14 mouse cellular contexts compared by ENCODE assay signal in the genomic region with DNA sequence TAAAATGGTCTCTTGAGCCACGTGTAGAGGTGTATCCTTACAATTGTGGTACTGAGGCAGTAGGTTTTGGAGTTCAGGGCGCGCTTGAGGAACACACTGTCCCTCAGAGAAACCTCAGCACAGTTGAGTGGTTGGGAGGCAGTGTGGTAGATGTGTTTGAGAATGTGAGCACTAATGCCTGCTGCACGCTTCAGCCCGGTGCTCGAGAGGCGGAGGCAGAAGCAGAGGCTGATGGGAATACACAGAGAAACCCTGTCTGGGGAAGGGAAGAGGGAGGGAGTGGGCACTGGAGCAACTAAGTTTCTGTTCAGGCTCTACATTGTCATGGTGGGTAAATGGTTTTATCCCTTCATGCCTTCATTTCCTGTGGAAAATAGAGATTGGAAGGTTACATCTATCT.
"Had no signal": no experiment of that assay in that cellular context is flagged by ENCODE, and none has a peak within 500 bp of the region (broad histone marks: within the 10 kb centered on the region; RNA-seq: fewer than 3 reads in every experiment).

No protein-coding gene starts in this region.

- H3K9me3 ChIP-seq: midbrain, embryonic 10.5 days; midbrain, embryonic 13.5 days; midbrain, embryonic 15.5 days; neural tube, embryonic 12.5 days; stomach, embryonic 15.5 days had no signal

- ATAC-seq: midbrain, embryonic 13.5 days; midbrain, embryonic 15.5 days had no signal

- H3K4me2 ChIP-seq: lung, embryonic 14.5 days; midbrain, embryonic 13.5 days; midbrain, embryonic 15.5 days; neural tube, embryonic 12.5 days; stomach, embryonic 15.5 days had no signal

- H3K9ac ChIP-seq: lung, embryonic 14.5 days; midbrain, embryonic 13.5 days; midbrain, embryonic 15.5 days; neural tube, embryonic 12.5 days; stomach, embryonic 15.5 days had no signal

- H3K27ac ChIP-seq: midbrain, embryonic 10.5 days; midbrain, embryonic 13.5 days; midbrain, embryonic 15.5 days; neural tube, embryonic 12.5 days; stomach, embryonic 15.5 days; stomach, postnatal 0 days had no signal

- H3K36me3 ChIP-seq: midbrain, embryonic 13.5 days; midbrain, embryonic 15.5 days; neural tube, embryonic 12.5 days had no signal

- H3K27me3 ChIP-seq: midbrain, embryonic 13.5 days; midbrain, embryonic 15.5 days; neural tube, embryonic 12.5 days; stomach, embryonic 15.5 days had no signal

- DNase-seq: lung, adult 18-20 months; lung, embryonic 14.5 days; lung, postnatal 10 days; lung, postnatal 4 days; right cerebral cortex, postnatal 14 days; thymus, adult 2 months; thymus, postnatal 25 days; thymus, postnatal 4 days had no signal

- H3K4me3 ChIP-seq: midbrain, embryonic 10.5 days; midbrain, embryonic 13.5 days; midbrain, embryonic 15.5 days; neural tube, embryonic 12.5 days; stomach, embryonic 15.5 days had no signal

- H3K4me1 ChIP-seq: midbrain, embryonic 10.5 days; midbrain, embryonic 15.5 days; neural tube, embryonic 12.5 days; stomach, embryonic 15.5 days had no signal
